Mouse (Mus musculus) embryonic facial prominence, embryonic 11.5 days (tissue): ENCODE data around the gene Ctdspl2. TPM values are rescaled to one million over a fixed set of nuclear protein-coding genes. Genes with fewer than 3 reads are reported as not detected.

Experiments
- ATAC-seq: fragments of 200-750 bp; cut with Nextera tagmentation; replicated peaks from 2 replicates; pipeline ENCODE4 v1.8.0; 2017; ENCODE audit warnings: low read depth; ENCODE audit not compliant: insufficient number of reproducible peaks, low FRiP score, low TSS enrichment
- DNase-seq: peaks from one replicate; pipeline ENCODE4 v3.0.0-alpha.2; 2015; ENCODE audit warnings: low spot score
- H3K27ac ChIP-seq: fragments of 300-500 bp; sonication (generic); replicated peaks from 2 replicates; pipeline ENCODE4 v1.5.1; 2014; ENCODE audit warnings: mild to moderate bottlenecking, low read depth, low read length, control low read depth
- H3K27me3 ChIP-seq: fragments of 300-500 bp; sonication (generic); 2 replicates; pipeline ENCODE4 v1.6.1; 2014; ENCODE audit warnings: mild to moderate bottlenecking, low read length, moderate library complexity, mixed read lengths; ENCODE audit not compliant: control insufficient read depth, insufficient read depth
- H3K36me3 ChIP-seq: fragments of 300-500 bp; sonication (generic); replicated peaks from 2 replicates; pipeline ENCODE4 v1.6.1; 2014; ENCODE audit warnings: low read depth, mild to moderate bottlenecking, low read length, moderate library complexity, mixed read lengths; ENCODE audit not compliant: control insufficient read depth, insufficient read depth
- H3K4me1 ChIP-seq: fragments of 300-500 bp; sonication (generic); 2 replicates; pipeline ENCODE4 v1.6.1; 2014; ENCODE audit warnings: low read length, mixed read lengths; ENCODE audit not compliant: control insufficient read depth, insufficient read depth
- H3K4me2 ChIP-seq: fragments of 300-500 bp; sonication (generic); 2 replicates; pipeline ENCODE4 v1.6.1; 2014; ENCODE audit warnings: low read depth, mild to moderate bottlenecking, control low read depth, low read length, moderate library complexity
- H3K4me3 ChIP-seq: fragments of 300-500 bp; sonication (generic); 2 replicates; pipeline ENCODE4 v1.5.1; 2014; ENCODE audit warnings: low read depth, low read length, control low read depth
- H3K9ac ChIP-seq: fragments of 300-500 bp; sonication (generic); replicated peaks from 2 replicates; pipeline ENCODE4 v1.6.1; 2014; ENCODE audit warnings: mild to moderate bottlenecking, control low read depth, low read length
- H3K9me3 ChIP-seq: fragments of 300-500 bp; sonication (generic); replicated peaks from 2 replicates; pipeline ENCODE4 v1.6.1; 2016; ENCODE audit warnings: mild to moderate bottlenecking, low read length, inconsistent platforms, mixed read lengths; ENCODE audit not compliant: control insufficient read depth
- WGBS: fragments of 180-500 bp; shearing (Covaris S2); extraction: QIAGEN DNeasy Blood & Tissue Kit; methylation state at CpG from one replicate; pipeline ENCODE4 v1.1.7; 2014; 5-methylcytosine and 5-hydroxymethylcytosine counted together
- microRNA-seq: library from miRNA; unstranded; fragments of <30 nt; microRNA quantifications from one replicate; pipeline ENCODE4, GENCODE M21; 2016; ENCODE audit warnings: borderline number of aligned reads
- polyA plus RNA-seq: library from polyadenylated mRNA; unstranded; fragments of >200 nt; fragmentation: Nextera tagmentation; extraction: Ambion mirVana; gene quantifications from 2 replicates; pipeline ENCODE4 v1.2.1, GENCODE M21; 2014

Gene Ctdspl2
- polyA plus RNA-seq, 1 experiment from 2014 or later, result 67.6 TPM

DNA sequence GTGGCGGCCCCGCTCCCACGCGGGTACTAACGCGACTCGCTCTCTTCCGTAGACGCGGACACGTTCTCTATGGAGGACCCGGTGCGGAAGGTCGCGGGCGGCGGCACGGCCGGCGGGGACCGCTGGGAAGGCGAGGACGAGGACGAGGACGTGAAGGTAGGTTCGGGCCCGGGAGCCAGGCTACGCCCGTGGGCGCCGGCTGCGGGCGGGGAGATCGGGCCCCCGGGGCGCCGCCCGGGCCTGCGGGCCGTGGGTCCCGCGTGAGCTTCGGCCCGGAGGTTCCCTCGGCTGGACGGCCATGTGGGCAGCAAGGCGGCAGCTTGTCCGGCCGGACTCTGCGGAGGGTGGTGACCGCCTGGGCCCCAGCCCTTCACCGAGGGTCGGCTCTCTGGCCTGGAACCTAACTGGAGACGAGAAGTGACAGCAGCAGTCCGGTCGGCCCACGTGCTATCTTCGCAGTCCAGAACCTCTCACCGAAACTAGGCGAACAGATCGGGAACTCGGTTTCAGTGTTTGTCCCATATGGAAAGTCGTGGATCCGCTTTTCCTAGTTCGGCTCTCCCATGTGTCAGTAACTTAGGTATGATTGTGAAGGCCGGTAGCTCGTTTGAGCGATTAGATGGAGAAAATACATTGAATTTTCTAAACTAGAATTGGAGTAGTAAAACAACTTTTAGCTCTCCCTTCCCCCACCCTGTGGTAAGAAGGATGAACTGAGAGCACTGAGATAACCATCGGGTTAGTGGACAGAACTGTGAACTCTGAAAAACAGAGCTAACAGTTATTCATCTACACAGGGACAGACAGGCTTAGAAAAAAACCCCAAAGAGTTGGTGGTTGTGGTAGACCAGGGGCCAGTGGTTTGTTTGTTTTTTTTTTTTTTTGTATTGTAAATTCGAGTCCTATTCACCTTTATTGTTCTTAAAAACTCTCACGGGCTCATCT lies 73.2 kb downstream of the Ctdspl2 start:
- no peaks in the 10 kb centered on the region for H3K9me3 ChIP-seq
- no peaks in the 10 kb centered on the region for H3K36me3 ChIP-seq
- no peak overlapping the region for H3K27ac ChIP-seq
- no peaks in the 10 kb centered on the region for H3K4me1 ChIP-seq
- DNase-seq (peak; percentile 46), ATAC-seq (peak; percentile 19)
- no peaks in the 10 kb centered on the region for H3K27me3 ChIP-seq
- H3K9ac ChIP-seq, result peak overlapping the region; percentile 85
- peak overlapping the region; percentile 65 for H3K4me3 ChIP-seq
- 2% methylated on average over 63 of the region's 71 CpGs for WGBS
- H3K4me2 ChIP-seq, result peak overlapping the region; percentile 46

DNA sequence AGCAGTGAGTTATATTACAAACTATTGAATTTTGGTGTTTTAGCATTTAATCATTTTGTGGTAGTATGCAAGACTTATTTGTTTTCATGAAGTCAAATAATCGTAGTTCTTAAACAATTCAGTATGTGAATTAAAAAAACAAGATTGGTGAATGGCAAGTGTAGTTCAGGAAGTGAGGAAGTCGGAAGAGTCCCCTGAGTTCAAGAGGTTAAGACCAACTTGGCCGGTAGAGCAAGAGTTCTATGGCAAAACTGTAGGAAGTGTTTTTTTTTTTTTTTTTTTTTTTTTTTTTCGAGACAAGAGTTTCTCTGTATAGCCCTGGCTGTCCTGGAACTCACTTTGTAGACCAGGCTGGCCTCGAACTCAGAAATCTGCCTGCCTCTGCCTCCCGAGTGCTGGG lies 76.2 kb downstream of the Ctdspl2 start:
- Histone ChIP-seq H3K27ac (no peak overlapping the region), H3K4me1 (no peaks in the 10 kb centered on the region), H3K9me3 (no peaks in the 10 kb centered on the region), H3K4me3 (no peak overlapping the region), H3K27me3 (no peaks in the 10 kb centered on the region), H3K9ac (no peak overlapping the region), H3K4me2 (no peak overlapping the region), H3K36me3 (no peaks in the 10 kb centered on the region)
- ATAC-seq (no peak), DNase-seq (no peak)
- 78% methylated on average over 6 of the region's 6 CpGs for WGBS

DNA sequence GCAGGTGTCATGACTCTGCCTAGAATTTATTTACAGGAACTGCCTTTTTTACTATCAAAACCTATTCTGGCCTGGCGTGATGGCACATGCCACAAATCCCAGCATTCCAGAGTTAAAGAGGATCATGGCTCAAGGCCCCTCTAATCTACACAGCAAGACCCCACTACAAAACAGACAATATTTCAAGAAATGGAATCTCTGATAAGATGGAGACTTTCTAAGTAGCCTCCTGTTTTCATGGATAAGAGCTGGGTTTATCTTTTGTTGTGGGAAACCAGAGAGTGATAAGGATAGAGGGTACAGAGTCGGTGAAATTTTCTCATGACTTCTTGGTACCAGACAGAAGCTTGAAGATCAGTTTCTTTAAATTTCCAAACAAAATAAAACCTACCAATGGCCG lies 80.3 kb downstream of the Ctdspl2 start:
- Histone ChIP-seq H3K27ac (no peak overlapping the region), H3K27me3 (no peaks in the 10 kb centered on the region), H3K9me3 (no peaks in the 10 kb centered on the region), H3K9ac (no peak overlapping the region), H3K4me2 (no peak overlapping the region), H3K36me3 (no peaks in the 10 kb centered on the region), H3K4me3 (no peak overlapping the region), H3K4me1 (no peaks in the 10 kb centered on the region)
- WGBS, result 94% methylated on average over 3 of the region's 3 CpGs
- no peak for DNase-seq
- ATAC-seq, result no peak

DNA sequence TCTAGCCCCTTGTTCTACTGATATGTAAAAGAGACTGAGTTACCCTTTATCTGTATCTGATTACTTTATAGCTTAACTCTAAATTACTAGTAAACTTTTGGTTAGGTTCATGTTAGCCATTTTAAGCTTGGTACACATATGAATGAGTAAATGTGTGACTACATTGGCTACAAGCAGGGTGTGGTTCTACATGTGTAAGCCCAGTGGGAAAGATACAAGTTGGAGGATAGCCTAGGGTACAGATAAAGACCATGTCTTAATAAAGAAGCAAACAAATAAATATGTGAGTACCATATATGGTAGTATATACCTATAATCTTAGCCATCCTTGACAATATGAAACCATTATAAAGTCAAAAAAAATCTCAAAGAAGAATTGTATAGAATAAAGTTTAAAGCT lies 88.1 kb downstream of the Ctdspl2 start:
- no peak overlapping the region for H3K27ac ChIP-seq
- H3K4me3 ChIP-seq, result no peak overlapping the region
- no peaks in the 10 kb centered on the region for H3K27me3 ChIP-seq
- no peaks in the 10 kb centered on the region for H3K4me1 ChIP-seq
- ATAC-seq (no peak), DNase-seq (no peak)
- no peaks in the 10 kb centered on the region for H3K36me3 ChIP-seq
- no peak overlapping the region for H3K4me2 ChIP-seq
- no peaks in the 10 kb centered on the region for H3K9me3 ChIP-seq
- no peak overlapping the region for H3K9ac ChIP-seq

DNA sequence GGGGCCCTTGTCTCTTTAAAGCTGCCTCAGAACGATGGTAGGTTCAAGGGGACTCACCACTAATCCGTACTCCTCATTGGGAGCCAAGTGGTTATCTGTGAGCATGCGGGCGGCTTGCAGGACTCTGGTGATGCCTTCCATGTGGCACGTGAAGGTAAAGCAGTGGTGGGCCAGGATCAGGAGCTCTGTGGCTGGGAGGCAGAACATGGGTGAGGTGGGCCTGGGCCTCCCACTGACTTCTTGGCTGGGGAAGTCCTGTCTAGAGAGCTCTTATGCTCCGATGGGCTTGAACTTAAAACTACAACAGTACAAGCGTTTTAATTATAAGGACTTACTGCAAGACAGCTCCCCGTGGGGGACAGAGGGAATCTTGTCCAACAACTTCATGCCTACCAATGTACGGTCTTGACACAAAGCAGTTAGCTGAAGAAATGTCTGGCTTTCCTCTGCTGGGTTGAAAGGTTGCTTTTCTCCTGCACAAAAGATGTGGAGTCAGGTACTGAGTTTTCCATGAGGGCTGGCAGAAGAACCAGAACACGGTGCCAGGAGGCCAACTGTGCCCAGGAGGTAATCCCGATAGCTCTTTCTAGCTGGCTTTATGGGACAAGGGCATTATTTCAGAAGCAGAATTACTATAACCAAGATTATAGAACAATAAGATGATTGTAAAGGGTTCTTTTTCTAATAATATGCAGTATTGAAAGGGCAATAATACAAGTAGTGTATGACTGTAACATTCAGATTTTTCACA lies 103.7 kb downstream of the Ctdspl2 start:
- H3K4me1 ChIP-seq, result no peaks in the 10 kb centered on the region
- DNase-seq, result no peak
- no peak overlapping the region for H3K27ac ChIP-seq
- WGBS, result 93% methylated on average over 11 of the region's 11 CpGs
- no peaks in the 10 kb centered on the region for H3K27me3 ChIP-seq
- H3K9me3 ChIP-seq, result no peaks in the 10 kb centered on the region
- no peak overlapping the region for H3K9ac ChIP-seq
- peaks cover 4% of the 10 kb centered on the region for H3K36me3 ChIP-seq
- no peak overlapping the region for H3K4me3 ChIP-seq
- ATAC-seq, result no peak
- H3K4me2 ChIP-seq, result no peak overlapping the region

Small RNAs within 50 kb of the gene (microRNA-seq; reads per million reads assigned to microRNA genes)
- gene Gm47314, result not detected

Other genes starting within 250 kb of the Ctdspl2 start
- 4.3 and 4.9 TPM in 2 replicates for gene Frmd5, start 148.9 kb upstream of the Ctdspl2 start, polyA plus RNA-seq
- 16.4 and 16.7 TPM in 2 replicates for gene Casc4, start 89.0 kb upstream of the Ctdspl2 start, polyA plus RNA-seq
- gene Mageb3, start 91 bp downstream of the Ctdspl2 start, polyA plus RNA-seq, result 0.29 and 0.69 TPM in 2 replicates
- 13.4 and 15.5 TPM in 2 replicates for gene Eif3j1, start 72.5 kb downstream of the Ctdspl2 start, polyA plus RNA-seq
- 10.7 and 10.9 TPM in 2 replicates for gene Spg11, start 162.4 kb downstream of the Ctdspl2 start, polyA plus RNA-seq
- gene B2m, start 191.7 kb downstream of the Ctdspl2 start, polyA plus RNA-seq, result 153 and 159 TPM in 2 replicates
- gene Trim69, start 204.7 kb downstream of the Ctdspl2 start, polyA plus RNA-seq, result not detected in 2 replicates
- 0.11 TPM in 1 of 2 replicates, not detected in the other for gene Patl2, start 230.2 kb downstream of the Ctdspl2 start, polyA plus RNA-seq
- gene Terb2, start 230.3 kb downstream of the Ctdspl2 start, polyA plus RNA-seq, result not detected in 2 replicates